Mouse (Mus musculus) intestine, embryonic 14.5 days (tissue): ENCODE data around the gene Uso1. TPM values are rescaled to one million over a fixed set of nuclear protein-coding genes. Genes with fewer than 3 reads are reported as not detected.

Experiments used
- ATAC-seq: fragments of 200-750 bp; cut with Nextera tagmentation; replicated peaks from 2 replicates; pipeline ENCODE4 v1.8.0; 2017; ENCODE audit warnings: low read depth, moderate number of reproducible peaks, moderate TSS enrichment, moderate library complexity; ENCODE audit not compliant: low FRiP score, low TSS enrichment
- DNase-seq: peaks from one replicate; pipeline ENCODE4 v3.0.0-alpha.2; 2018; ENCODE audit warnings: low spot score
- H3K27ac ChIP-seq: fragments of 300-500 bp; sonication (generic); 2 replicates; pipeline ENCODE4 v1.5.1; 2014; ENCODE audit warnings: low read depth, mild to moderate bottlenecking, control low read depth
- H3K27me3 ChIP-seq: fragments of 300-500 bp; sonication (generic); replicated peaks from 2 replicates; pipeline ENCODE4 v1.6.1; 2014; ENCODE audit warnings: low read length, control low read depth; ENCODE audit not compliant: control insufficient read depth, insufficient read depth
- H3K36me3 ChIP-seq: fragments of 300-500 bp; sonication (generic); 2 replicates; pipeline ENCODE4 v1.6.1; 2014; ENCODE audit warnings: low read length, control low read depth; ENCODE audit not compliant: control insufficient read depth, insufficient read depth
- H3K4me1 ChIP-seq: fragments of 300-500 bp; sonication (generic); replicated peaks from 2 replicates; pipeline ENCODE4 v1.6.1; 2014; ENCODE audit warnings: low read length, control low read depth, mixed read lengths; ENCODE audit not compliant: control insufficient read depth, insufficient read depth
- H3K4me2 ChIP-seq: fragments of 300-500 bp; sonication (generic); 2 replicates; pipeline ENCODE4 v1.6.1; 2014; ENCODE audit warnings: low read length
- H3K4me3 ChIP-seq: fragments of 300-500 bp; sonication (generic); 2 replicates; pipeline ENCODE4 v1.5.1; 2014; ENCODE audit warnings: low read depth, low read length, control low read depth, mixed read lengths
- H3K9ac ChIP-seq: fragments of 300-500 bp; sonication (generic); 2 replicates; pipeline ENCODE4 v1.6.1; 2014; ENCODE audit warnings: mild to moderate bottlenecking, low read length
- H3K9me3 ChIP-seq: fragments of 300-500 bp; sonication (generic); 2 replicates; pipeline ENCODE4 v1.6.1; 2016; ENCODE audit warnings: low read length, control low read depth; ENCODE audit not compliant: control insufficient read depth
- WGBS: fragments of 180-500 bp; shearing (Covaris S2); extraction: QIAGEN DNeasy Blood & Tissue Kit; methylation state at CpG from one replicate; pipeline ENCODE4 v1.1.7; 2014; 5-methylcytosine and 5-hydroxymethylcytosine counted together
- polyA plus RNA-seq: library from polyadenylated mRNA; unstranded; fragments of >200 nt; fragmentation: Nextera tagmentation; extraction: Ambion mirVana; gene quantifications from 2 replicates; pipeline ENCODE4 v1.2.1, GENCODE M21; 2014

Gene Uso1
- polyA plus RNA-seq, 1 experiment from 2014 or later: 30.8 TPM

DNA sequence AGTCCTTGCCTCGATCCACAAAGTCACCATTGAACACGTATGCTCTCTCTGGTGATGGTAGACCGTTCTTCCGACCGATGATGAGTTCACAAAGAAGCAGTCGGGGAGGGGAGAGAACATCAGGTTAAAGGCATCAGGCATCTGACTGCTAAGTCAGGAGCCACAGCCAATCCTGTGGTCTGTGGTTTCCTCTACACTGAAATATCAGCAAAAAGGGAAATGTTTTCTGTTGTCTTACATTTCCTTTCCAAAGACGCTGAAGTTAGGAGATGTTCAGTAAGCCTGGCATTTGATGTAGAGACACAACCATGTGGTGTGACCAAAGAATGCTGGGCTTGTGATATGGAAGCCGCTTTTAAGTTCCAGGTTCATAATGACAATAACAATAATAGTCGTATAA lies 107.7 kb downstream of the Uso1 start:
- 93% methylated on average over 9 of the region's 9 CpGs for WGBS
- no peak for ATAC-seq

DNA sequence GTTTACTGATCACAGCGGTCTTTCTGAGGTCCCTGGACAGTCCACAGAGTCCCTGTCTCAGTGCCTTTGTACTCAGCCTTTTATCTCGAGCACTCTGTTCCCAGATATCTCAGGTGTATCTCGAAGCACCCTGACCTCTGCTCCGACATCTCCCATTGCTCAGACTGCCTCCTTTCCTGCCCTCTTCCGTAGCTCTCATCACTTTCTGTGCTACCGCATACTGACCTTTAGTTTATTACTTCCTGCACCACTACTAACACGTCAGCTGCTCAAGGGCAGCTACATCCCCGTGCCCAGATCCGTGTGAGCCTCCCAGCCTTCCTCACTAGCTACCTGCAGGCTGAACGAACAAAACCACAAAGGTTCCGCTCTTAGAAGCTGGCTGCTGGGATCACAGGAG lies 110.9 kb downstream of the Uso1 start:
- Histone ChIP-seq H3K36me3 (no peaks in the 10 kb centered on the region), H3K9ac (no peak overlapping the region), H3K4me2 (no peak overlapping the region), H3K4me1 (no peaks in the 10 kb centered on the region), H3K4me3 (no peak overlapping the region), H3K27ac (no peak overlapping the region), H3K9me3 (0 out of 2 replicates have a peak, but pooled peaks cover 12% of the 10 kb centered on the region), H3K27me3 (no peaks in the 10 kb centered on the region)
- 82% methylated on average over 11 of the region's 11 CpGs for WGBS
- ATAC-seq: no peak
- DNase-seq: no peak

More for the DNA sequence above, 107.7 kb downstream of the Uso1 start:
- Histone ChIP-seq H3K4me1 (no peaks in the 10 kb centered on the region), H3K4me2 (no peak overlapping the region), H3K9ac (no peak overlapping the region), H3K27me3 (no peaks in the 10 kb centered on the region), H3K9me3 (0 out of 2 replicates have a peak, but pooled peaks cover 12% of the 10 kb centered on the region), H3K36me3 (0 out of 2 replicates have a peak, but pooled peaks cover 2% of the 10 kb centered on the region), H3K4me3 (no peak overlapping the region), H3K27ac (no peak overlapping the region)
- no peak for DNase-seq

DNA sequence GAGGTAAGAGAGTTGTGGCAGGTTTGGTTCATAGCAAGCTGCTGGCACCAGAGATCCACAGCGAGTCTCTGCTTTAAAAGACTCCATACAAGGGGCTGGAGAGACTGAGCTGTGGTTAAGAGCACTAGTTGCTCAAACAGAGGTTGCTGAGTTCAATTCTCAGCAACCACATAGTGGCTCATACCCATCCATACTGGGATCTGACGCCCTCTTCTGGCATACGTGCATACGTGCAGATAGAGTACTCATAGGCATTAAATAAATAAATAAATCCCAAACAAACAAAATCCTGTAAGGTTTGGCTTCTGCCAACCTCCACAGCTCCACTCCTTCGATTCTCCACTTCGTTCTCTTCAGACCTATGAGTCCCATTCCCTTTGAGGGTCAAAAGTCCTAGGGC lies 114.3 kb downstream of the Uso1 start:
- Histone ChIP-seq H3K36me3 (no peaks in the 10 kb centered on the region), H3K4me3 (no peak overlapping the region), H3K27me3 (no peaks in the 10 kb centered on the region), H3K9ac (no peak overlapping the region), H3K4me2 (no peak overlapping the region), H3K4me1 (0 out of 2 replicates have a peak, but pooled peaks cover 5% of the 10 kb centered on the region), H3K27ac (no peak overlapping the region), H3K9me3 (0 out of 2 replicates have a peak, but pooled peaks cover 12% of the 10 kb centered on the region)
- WGBS: 94% methylated on average over 6 of the region's 6 CpGs
- ATAC-seq (no peak), DNase-seq (no peak)

Other genes starting within 250 kb of the Uso1 start
- gene Rchy1, start 174.9 kb upstream of the Uso1 start, polyA plus RNA-seq: 51.3 and 52.3 TPM in 2 replicates
- not detected in 2 replicates for gene Odaph, start 150.5 kb upstream of the Uso1 start, polyA plus RNA-seq
- 2.5 and 2.6 TPM in 2 replicates for gene Cdkl2, start 94.1 kb upstream of the Uso1 start, polyA plus RNA-seq
- 192 and 202 TPM in 2 replicates for gene G3bp2, start 54.2 kb upstream of the Uso1 start, polyA plus RNA-seq
- gene U90926, start 77.5 kb downstream of the Uso1 start, polyA plus RNA-seq: not detected in 2 replicates
- 1.5 and 2.0 TPM in 2 replicates for gene Ppef2, start 118.3 kb downstream of the Uso1 start, polyA plus RNA-seq
- 22.5 and 23.5 TPM in 2 replicates for gene Naaa, start 140.2 kb downstream of the Uso1 start, polyA plus RNA-seq
- gene Sdad1, start 172.5 kb downstream of the Uso1 start, polyA plus RNA-seq: 47.4 and 51.3 TPM in 2 replicates
- gene Cxcl9, start 190.1 kb downstream of the Uso1 start, polyA plus RNA-seq: not detected in 2 replicates
- 2.5 and 2.6 TPM in 2 replicates for gene Art3, start 193.9 kb downstream of the Uso1 start, polyA plus RNA-seq
- 1.9 and 3.3 TPM in 2 replicates for gene Cxcl10, start 211.0 kb downstream of the Uso1 start, polyA plus RNA-seq